In genomic region chr15:98167645-98168621, GRCm38 (mm10) we compare ENCODE assay signal across 8 mouse cellular contexts. TPM values are rescaled to one million over a fixed set of nuclear protein-coding genes. Genes with fewer than 3 reads are reported as not detected.
DNase-seq lines count a peak whose midpoint lies in the region; ATAC-seq and TF ChIP-seq lines count a peak whose summit lies in the region.

No protein-coding gene starts in this region.

- peaks cover 55% of the 10 kb centered on the region for H3K27me3 ChIP-seq in forebrain, embryonic 12.5 days
- H3K27me3 ChIP-seq in lung, embryonic 14.5 days (ENCODE audit: insufficient read depth, low read length): peaks cover 70% of the 10 kb centered on the region

- H3K36me3 ChIP-seq in forebrain, embryonic 12.5 days (replicated peaks): no peaks in the 10 kb centered on the region
- H3K36me3 ChIP-seq in lung, embryonic 14.5 days (ENCODE audit: insufficient read depth): no peaks in the 10 kb centered on the region

- no peaks in the 10 kb centered on the region for H3K9me3 ChIP-seq in forebrain, embryonic 12.5 days
- H3K9me3 ChIP-seq in lung, embryonic 14.5 days (ENCODE audit: low read depth, low read length): no peaks in the 10 kb centered on the region

- H3K4me1 ChIP-seq in brown adipose tissue, adult 24 weeks (ENCODE audit: control insufficient read depth, insufficient read depth, insufficient read length, low read length): no peaks in the 10 kb centered on the region
- peaks cover 41% of the 10 kb centered on the region for H3K4me1 ChIP-seq in forebrain, embryonic 12.5 days
- H3K4me1 ChIP-seq in lung, embryonic 14.5 days (ENCODE audit: insufficient read depth): no peaks in the 10 kb centered on the region

- no peak overlapping the region for H3K27ac ChIP-seq in brown adipose tissue, adult 24 weeks (replicated peaks; ENCODE audit: low read depth, low read length)
- peak overlapping the region; percentile 94 for H3K27ac ChIP-seq in forebrain, embryonic 12.5 days
- peak overlapping the region; percentile 93 for H3K27ac ChIP-seq in layer of hippocampus, adult 2 months
- no peak overlapping the region for H3K27ac ChIP-seq in lung, embryonic 14.5 days (ENCODE audit: low read depth)

- peak overlapping the region; percentile 87 for H3K4me2 ChIP-seq in forebrain, embryonic 12.5 days
- H3K4me2 ChIP-seq in lung, embryonic 14.5 days: peak overlapping the region; percentile 64

- no peak for TF ChIP-seq CTCF in layer of hippocampus, adult 2 months (conservative IDR thresholded peaks at IDR 0.05)
- TF ChIP-seq CTCF in lung, embryonic 14.5 days (IDR thresholded peaks at IDR 0.05; ENCODE audit: low read depth): no peak

- peak overlapping the region; percentile 59 for H3K9ac ChIP-seq in forebrain, embryonic 12.5 days
- H3K9ac ChIP-seq in lung, embryonic 14.5 days: no peak overlapping the region

- H3K4me3 ChIP-seq in brown adipose tissue, adult 24 weeks (ENCODE audit: insufficient read depth, low read depth, low read length): peak overlapping the region; percentile 24
- H3K4me3 ChIP-seq in forebrain, embryonic 12.5 days (replicated peaks): peak overlapping the region; percentile 61
- H3K4me3 ChIP-seq in layer of hippocampus, adult 2 months: peak overlapping the region; percentile 80
- peak overlapping the region; percentile 37 for H3K4me3 ChIP-seq in lung, embryonic 14.5 days (ENCODE audit: low read depth, low read length)

- under 1% methylated on average over 69 of the region's 69 CpGs for WGBS in forebrain, embryonic 12.5 days
- WGBS in lung, embryonic 14.5 days: 2% methylated on average over 69 of the region's 69 CpGs

- ATAC-seq in CD4-positive, CD25-positive, alpha-beta regulatory T cell, adult 4 months: peak; percentile 98
- peak; percentile 95 for ATAC-seq in forebrain, embryonic 12.5 days (ENCODE audit: low FRiP score)
- ATAC-seq in hematopoietic stem cell, adult 5-6 weeks (replicated peaks in 1 of 2; ENCODE audit: insufficient read depth in 1 of 2, low FRiP score in 2 of 2, low TSS enrichment in 1 of 2, low read depth in 1 of 2, poor library complexity in 2 of 2, severe bottlenecking in 2 of 2): peak; percentile 62 to 74; a peak in 3 of 4 replicates
- ATAC-seq in lung, embryonic 14.5 days (ENCODE audit: insufficient read depth): peak; percentile 88
- peak; percentile 61; the same call in 1 of the 2 replicates for ATAC-seq in neutrophil, adult 5-6 weeks (ENCODE audit: extremely low read depth, insufficient number of reproducible peaks, low FRiP score, poor library complexity, severe bottlenecking)

- peak; percentile 91 to 96 for DNase-seq in layer of hippocampus, adult 2 months (ENCODE audit: low spot score in 2 of 2)
- DNase-seq in lung, embryonic 14.5 days: peak; percentile 93
- peak; percentile 70 to 75 for DNase-seq in thymus, postnatal 10 days (ENCODE audit: low spot score in 2 of 2)

RNA-seq across cellular contexts. Expression of gene Ccdc184, which starts 1.0 kb away (rescaled TPM):
- polyA plus RNA-seq in CD4-positive, CD25-positive, alpha-beta regulatory T cell, adult 4 months (2017; shearing (Covaris generic)): under 1 TPM; 0.24 to 0.27 TPM
- not detected in 2 replicates for polyA plus RNA-seq in brown adipose tissue, adult 24 weeks (2012; ENCODE audit: insufficient read depth, insufficient read length, missing spikeins)
- 15.9 and 19.6 TPM in 2 replicates for polyA plus RNA-seq in forebrain, embryonic 12.5 days (2016; fragmentation: Nextera tagmentation; extraction: Ambion mirVana)
- 0.10 TPM in 1 of 2 replicates, not detected in the other for total RNA-seq in hematopoietic stem cell, adult 5-6 weeks (2017)
- 10 to 100 TPM; 10.6 to 10.9 TPM for total RNA-seq in layer of hippocampus, adult 2 months (2021)
- 0.14 TPM in 1 of 2 replicates, not detected in the other for polyA plus RNA-seq in lung, embryonic 14.5 days (2014; fragmentation: Nextera tagmentation; extraction: Ambion mirVana)
- not detected in 2 replicates for total RNA-seq in neutrophil, adult 5-6 weeks (2017)

RNA-seq across cellular contexts. Expression of gene Asb8, which starts 2.5 kb away (rescaled TPM):
- 10 to 100 TPM; 33.5 to 40.1 TPM for polyA plus RNA-seq in CD4-positive, CD25-positive, alpha-beta regulatory T cell, adult 4 months (2017; shearing (Covaris generic))
- 31.3 and 32.9 TPM in 2 replicates for polyA plus RNA-seq in brown adipose tissue, adult 24 weeks (2012; ENCODE audit: insufficient read depth, insufficient read length, missing spikeins)
- 38.4 and 44.8 TPM in 2 replicates for polyA plus RNA-seq in forebrain, embryonic 12.5 days (2016; fragmentation: Nextera tagmentation; extraction: Ambion mirVana)
- total RNA-seq in hematopoietic stem cell, adult 5-6 weeks (2017): 17.2 and 20.4 TPM in 2 replicates
- 10 to 100 TPM; 51.8 to 55.1 TPM for total RNA-seq in layer of hippocampus, adult 2 months (2021)
- polyA plus RNA-seq in lung, embryonic 14.5 days (2014; fragmentation: Nextera tagmentation; extraction: Ambion mirVana): 47.4 and 48.7 TPM in 2 replicates
- 18.9 and 21.8 TPM in 2 replicates for total RNA-seq in neutrophil, adult 5-6 weeks (2017)

RNA-seq across cellular contexts. Expression of gene Olfr288, which starts 27.4 kb away (rescaled TPM):
- polyA plus RNA-seq in CD4-positive, CD25-positive, alpha-beta regulatory T cell, adult 4 months (2017; shearing (Covaris generic)): not detected
- polyA plus RNA-seq in brown adipose tissue, adult 24 weeks (2012; ENCODE audit: insufficient read depth, insufficient read length, missing spikeins): not detected in 2 replicates
- not detected in 2 replicates for polyA plus RNA-seq in forebrain, embryonic 12.5 days (2016; fragmentation: Nextera tagmentation; extraction: Ambion mirVana)
- total RNA-seq in hematopoietic stem cell, adult 5-6 weeks (2017): not detected in 2 replicates
- not detected for total RNA-seq in layer of hippocampus, adult 2 months (2021)
- not detected in 2 replicates for polyA plus RNA-seq in lung, embryonic 14.5 days (2014; fragmentation: Nextera tagmentation; extraction: Ambion mirVana)
- not detected in 2 replicates for total RNA-seq in neutrophil, adult 5-6 weeks (2017)

RNA-seq across cellular contexts. Expression of gene Gm44579, which starts 52.8 kb away (rescaled TPM):
- not detected for polyA plus RNA-seq in CD4-positive, CD25-positive, alpha-beta regulatory T cell, adult 4 months (2017; shearing (Covaris generic))
- not detected in 2 replicates for polyA plus RNA-seq in brown adipose tissue, adult 24 weeks (2012; ENCODE audit: insufficient read depth, insufficient read length, missing spikeins)
- polyA plus RNA-seq in forebrain, embryonic 12.5 days (2016; fragmentation: Nextera tagmentation; extraction: Ambion mirVana): not detected in 2 replicates
- not detected in 2 replicates for total RNA-seq in hematopoietic stem cell, adult 5-6 weeks (2017)
- total RNA-seq in layer of hippocampus, adult 2 months (2021): not detected
- not detected in 2 replicates for polyA plus RNA-seq in lung, embryonic 14.5 days (2014; fragmentation: Nextera tagmentation; extraction: Ambion mirVana)
- not detected in 2 replicates for total RNA-seq in neutrophil, adult 5-6 weeks (2017)

RNA-seq across cellular contexts. Expression of gene Olfr287, which starts 52.9 kb away (rescaled TPM):
- polyA plus RNA-seq in CD4-positive, CD25-positive, alpha-beta regulatory T cell, adult 4 months (2017; shearing (Covaris generic)): not detected
- not detected in 2 replicates for polyA plus RNA-seq in brown adipose tissue, adult 24 weeks (2012; ENCODE audit: insufficient read depth, insufficient read length, missing spikeins)
- not detected in 2 replicates for polyA plus RNA-seq in forebrain, embryonic 12.5 days (2016; fragmentation: Nextera tagmentation; extraction: Ambion mirVana)
- not detected in 2 replicates for total RNA-seq in hematopoietic stem cell, adult 5-6 weeks (2017)
- 1 to 10 TPM; 4.1 to 4.4 TPM for total RNA-seq in layer of hippocampus, adult 2 months (2021)
- polyA plus RNA-seq in lung, embryonic 14.5 days (2014; fragmentation: Nextera tagmentation; extraction: Ambion mirVana): not detected in 2 replicates
- total RNA-seq in neutrophil, adult 5-6 weeks (2017): not detected in 2 replicates

Comparison
In these comparisons a context has a peak if more than half of its experiments do, and no peak if none do; other contexts are left out.
1. H3K27ac ChIP-seq: peak in forebrain, embryonic 12.5 days (single experiment) and layer of hippocampus, adult 2 months (single experiment); none in brown adipose tissue, adult 24 weeks (single experiment) and lung, embryonic 14.5 days (single experiment).
2. H3K4me3 ChIP-seq: peak in every context shown above with its lines; median percentile 80 in layer of hippocampus, adult 2 months; 61 in forebrain, embryonic 12.5 days; 37 in lung, embryonic 14.5 days; 24 in brown adipose tissue, adult 24 weeks.
3. RNA of gene Ccdc184, which starts 1.0 kb away (polyA plus RNA-seq): 15.9 to 19.6 TPM in forebrain, embryonic 12.5 days; 0.24 to 0.27 TPM in CD4-positive, CD25-positive, alpha-beta regulatory T cell, adult 4 months, not detected in brown adipose tissue, adult 24 weeks and 0.14 TPM in lung, embryonic 14.5 days; every median in the first group is over 10 times any median in the second.
4. Peak in every context shown above with its lines, with median percentiles within 50 percentile points of each other: ATAC-seq and DNase-seq.